Mouse (Mus musculus): ENCODE results near the gene Syne1. TPM values are rescaled to one million over a fixed set of nuclear protein-coding genes. Genes with fewer than 3 reads are reported as not detected.

Syne1 gene
- 27.0 and 27.1 TPM in 2 replicates for polyA plus RNA-seq (2014; fragmentation: Nextera tagmentation; extraction: Ambion mirVana)

GRCm38 (mm10) chr10:5551382-5551781 lies at the start of gene Syne1:
Gene Syne1 (minus strand): TSS chr10:5551482.
- peak within 1 kb of the TSS; percentile 46 to 58 for H3K4me3 ChIP-seq (ENCODE audit: control insufficient read depth in 1 of 2, insufficient read depth in 1 of 2, low read depth in 1 of 2, low read length in 2 of 2)
- H3K36me3 ChIP-seq (ENCODE audit: control insufficient read depth, insufficient read depth, low read length): no peaks in the 10 kb centered on the region
- peak within 1 kb of the TSS; percentile 95 for H3K4me2 ChIP-seq (ENCODE audit: low read length)
- no peak within 1 kb of the TSS for H3K27ac ChIP-seq (replicated peaks in 1 of 2; ENCODE audit: control insufficient read depth in 1 of 2, insufficient read depth in 1 of 2, low read depth in 2 of 2, low read length in 2 of 2)
- peaks cover 0 to 3% of the 10 kb centered on the region in 2 experiments; a peak in 2 of 4 replicates for H3K4me1 ChIP-seq (ENCODE audit: control insufficient read depth in 2 of 2, insufficient read depth in 2 of 2, low read length in 2 of 2)
- ATAC-seq (ENCODE audit: insufficient number of reproducible peaks, insufficient read depth, low FRiP score, low read depth): no peak
- WGBS: 73% methylated on average over 5 of the region's 5 CpGs
- H3K27me3 ChIP-seq (ENCODE audit: control insufficient read depth, insufficient read depth, low read length): no peaks in the 10 kb centered on the region
- H3K9me3 ChIP-seq (ENCODE audit: control insufficient read depth, low read length): no peaks in the 10 kb centered on the region
- H3K9ac ChIP-seq (ENCODE audit: low read length): peak within 1 kb of the TSS; percentile 69

GRCm38 (mm10) chr10:5600123-5600522 lies 48.8 kb upstream of the Syne1 start:
- Histone ChIP-seq H3K4me3 (ENCODE audit: control insufficient read depth in 1 of 2, insufficient read depth in 1 of 2, low read depth in 1 of 2, low read length in 2 of 2) (no peak overlapping the region), H3K9me3 (ENCODE audit: control insufficient read depth, low read length) (no peaks in the 10 kb centered on the region), H3K4me2 (ENCODE audit: low read length) (no peak overlapping the region), H3K27ac (replicated peaks in 1 of 2; ENCODE audit: control insufficient read depth in 1 of 2, insufficient read depth in 1 of 2, low read depth in 2 of 2, low read length in 2 of 2) (no peak overlapping the region), H3K9ac (ENCODE audit: low read length) (no peak overlapping the region), H3K4me1 (ENCODE audit: control insufficient read depth in 2 of 2, insufficient read depth in 2 of 2, low read length in 2 of 2) (no peaks in the 10 kb centered on the region), H3K27me3 (ENCODE audit: control insufficient read depth, insufficient read depth, low read length) (no peaks in the 10 kb centered on the region), H3K36me3 (ENCODE audit: control insufficient read depth, insufficient read depth, low read length) (no peaks in the 10 kb centered on the region)
- 21% methylated on average over 7 of the region's 7 CpGs for WGBS
- ATAC-seq (ENCODE audit: insufficient number of reproducible peaks, insufficient read depth, low FRiP score, low read depth): peak; percentile 31

- no peak overlapping the region for H3K4me3 ChIP-seq (ENCODE audit: control insufficient read depth in 1 of 2, insufficient read depth in 1 of 2, low read depth in 1 of 2, low read length in 2 of 2)
- no peaks in the 10 kb centered on the region for H3K36me3 ChIP-seq (ENCODE audit: control insufficient read depth, insufficient read depth, low read length)
- ATAC-seq (ENCODE audit: insufficient number of reproducible peaks, insufficient read depth, low FRiP score, low read depth): no peak
- H3K4me2 ChIP-seq (ENCODE audit: low read length): peak overlapping the region; percentile 5
- peaks cover 5 to 6% of the 10 kb centered on the region in 2 experiments; a peak in 3 of 4 replicates for H3K4me1 ChIP-seq (ENCODE audit: control insufficient read depth in 2 of 2, insufficient read depth in 2 of 2, low read length in 2 of 2)
- H3K27ac ChIP-seq (replicated peaks in 1 of 2; ENCODE audit: control insufficient read depth in 1 of 2, insufficient read depth in 1 of 2, low read depth in 2 of 2, low read length in 2 of 2): no peak overlapping the region
- 27% methylated on average over 6 of the region's 6 CpGs for WGBS
- no peak overlapping the region for H3K9ac ChIP-seq (ENCODE audit: low read length)
- H3K9me3 ChIP-seq (ENCODE audit: control insufficient read depth, low read length): no peaks in the 10 kb centered on the region
- H3K27me3 ChIP-seq (ENCODE audit: control insufficient read depth, insufficient read depth, low read length): no peaks in the 10 kb centered on the region
Measured at GRCm38 (mm10) chr10:5596559-5596958, 45.3 kb upstream of the Syne1 start.

- WGBS: 47% methylated on average over 5 of the region's 5 CpGs
- H3K27me3 ChIP-seq (ENCODE audit: control insufficient read depth, insufficient read depth, low read length): no peaks in the 10 kb centered on the region
- ATAC-seq (ENCODE audit: insufficient number of reproducible peaks, insufficient read depth, low FRiP score, low read depth): no peak
- H3K9ac ChIP-seq (ENCODE audit: low read length): peak overlapping the region; percentile 43; the same call in 1 of the 2 replicates
- H3K4me1 ChIP-seq (ENCODE audit: control insufficient read depth in 2 of 2, insufficient read depth in 2 of 2, low read length in 2 of 2): peaks cover 5 to 9% of the 10 kb centered on the region in 2 experiments; a peak in 3 of 4 replicates
- no peaks in the 10 kb centered on the region for H3K9me3 ChIP-seq (ENCODE audit: control insufficient read depth, low read length)
- H3K36me3 ChIP-seq (ENCODE audit: control insufficient read depth, insufficient read depth, low read length): no peaks in the 10 kb centered on the region
- H3K4me2 ChIP-seq (ENCODE audit: low read length): peak overlapping the region; percentile 43
- H3K4me3 ChIP-seq (ENCODE audit: control insufficient read depth in 1 of 2, insufficient read depth in 1 of 2, low read depth in 1 of 2, low read length in 2 of 2): peak overlapping the region; percentile 24 to 32
- no peak overlapping the region for H3K27ac ChIP-seq (replicated peaks in 1 of 2; ENCODE audit: control insufficient read depth in 1 of 2, insufficient read depth in 1 of 2, low read depth in 2 of 2, low read length in 2 of 2)
Measured at GRCm38 (mm10) chr10:5594457-5594856, 43.2 kb upstream of the Syne1 start.

GRCm38 (mm10) chr10:5593464-5593863 lies 42.2 kb upstream of the Syne1 start, which contains the start of gene Myct1:
Gene Myct1 (plus strand): TSS chr10:5593775.
- peak within 1 kb of the TSS; percentile 43 for H3K4me2 ChIP-seq (ENCODE audit: low read length)
- whole genome bisulfite sequencing: 11% methylated on average over 5 of the region's 5 CpGs
- no peaks in the 10 kb centered on the region for H3K27me3 ChIP-seq (ENCODE audit: control insufficient read depth, insufficient read depth, low read length)
- no peaks in the 10 kb centered on the region for H3K36me3 ChIP-seq (ENCODE audit: control insufficient read depth, insufficient read depth, low read length)
- peak within 1 kb of the TSS; percentile 48 for H3K9ac ChIP-seq (ENCODE audit: low read length)
- peak within 1 kb of the TSS; percentile 24 to 32 for H3K4me3 ChIP-seq (ENCODE audit: control insufficient read depth in 1 of 2, insufficient read depth in 1 of 2, low read depth in 1 of 2, low read length in 2 of 2)
- H3K9me3 ChIP-seq (ENCODE audit: control insufficient read depth, low read length): no peaks in the 10 kb centered on the region
- no peak for ATAC-seq (ENCODE audit: insufficient number of reproducible peaks, insufficient read depth, low FRiP score, low read depth)
- peak within 1 kb of the TSS; percentile 76 to 81 for H3K27ac ChIP-seq (replicated peaks in 1 of 2; ENCODE audit: control insufficient read depth in 1 of 2, insufficient read depth in 1 of 2, low read depth in 2 of 2, low read length in 2 of 2)
- H3K4me1 ChIP-seq (ENCODE audit: control insufficient read depth in 2 of 2, insufficient read depth in 2 of 2, low read length in 2 of 2): peaks cover 5 to 9% of the 10 kb centered on the region in 2 experiments; a peak in 3 of 4 replicates

GRCm38 (mm10) chr10:5591996-5592395 lies 40.7 kb upstream of the Syne1 start:
- no peak overlapping the region for H3K4me2 ChIP-seq (ENCODE audit: low read length)
- H3K27me3 ChIP-seq (ENCODE audit: control insufficient read depth, insufficient read depth, low read length): no peaks in the 10 kb centered on the region
- H3K27ac ChIP-seq (replicated peaks in 1 of 2; ENCODE audit: control insufficient read depth in 1 of 2, insufficient read depth in 1 of 2, low read depth in 2 of 2, low read length in 2 of 2): peak overlapping the region; percentile 79 to 81
- H3K4me3 ChIP-seq (ENCODE audit: control insufficient read depth in 1 of 2, insufficient read depth in 1 of 2, low read depth in 1 of 2, low read length in 2 of 2): no peak overlapping the region
- H3K4me1 ChIP-seq (ENCODE audit: control insufficient read depth in 2 of 2, insufficient read depth in 2 of 2, low read length in 2 of 2): peaks cover 5 to 9% of the 10 kb centered on the region in 2 experiments; a peak in 3 of 4 replicates
- 73% methylated on average over 4 of the region's 4 CpGs for WGBS
- ATAC-seq (ENCODE audit: insufficient number of reproducible peaks, insufficient read depth, low FRiP score, low read depth): peak; percentile 69; the same call in 1 of the 2 replicates
- no peak overlapping the region for H3K9ac ChIP-seq (ENCODE audit: low read length)
- no peaks in the 10 kb centered on the region for H3K9me3 ChIP-seq (ENCODE audit: control insufficient read depth, low read length)
- H3K36me3 ChIP-seq (ENCODE audit: control insufficient read depth, insufficient read depth, low read length): no peaks in the 10 kb centered on the region

- no peak for ATAC-seq (ENCODE audit: insufficient number of reproducible peaks, insufficient read depth, low FRiP score, low read depth)
- Histone ChIP-seq H3K27me3 (ENCODE audit: control insufficient read depth, insufficient read depth, low read length) (no peaks in the 10 kb centered on the region), H3K27ac (replicated peaks in 1 of 2; ENCODE audit: control insufficient read depth in 1 of 2, insufficient read depth in 1 of 2, low read depth in 2 of 2, low read length in 2 of 2) (peak overlapping the region; percentile 61 to 81; a peak in 3 of 4 replicates), H3K36me3 (ENCODE audit: control insufficient read depth, insufficient read depth, low read length) (no peaks in the 10 kb centered on the region), H3K9ac (ENCODE audit: low read length) (no peak overlapping the region), H3K4me1 (ENCODE audit: control insufficient read depth in 2 of 2, insufficient read depth in 2 of 2, low read length in 2 of 2) (peaks cover 5 to 9% of the 10 kb centered on the region in 2 experiments; a peak in 3 of 4 replicates), H3K4me2 (ENCODE audit: low read length) (no peak overlapping the region), H3K9me3 (ENCODE audit: control insufficient read depth, low read length) (no peaks in the 10 kb centered on the region), H3K4me3 (ENCODE audit: control insufficient read depth in 1 of 2, insufficient read depth in 1 of 2, low read depth in 1 of 2, low read length in 2 of 2) (no peak overlapping the region)
- WGBS: 82% methylated on average over 2 of the region's 2 CpGs
Measured at GRCm38 (mm10) chr10:5591061-5591460, 39.8 kb upstream of the Syne1 start.

- no peaks in the 10 kb centered on the region for H3K27me3 ChIP-seq (ENCODE audit: control insufficient read depth, insufficient read depth, low read length)
- no peak overlapping the region for H3K4me3 ChIP-seq (ENCODE audit: control insufficient read depth in 1 of 2, insufficient read depth in 1 of 2, low read depth in 1 of 2, low read length in 2 of 2)
- 50% methylated on average over 2 of the region's 2 CpGs for WGBS
- no peak overlapping the region for H3K27ac ChIP-seq (replicated peaks in 1 of 2; ENCODE audit: control insufficient read depth in 1 of 2, insufficient read depth in 1 of 2, low read depth in 2 of 2, low read length in 2 of 2)
- H3K9me3 ChIP-seq (ENCODE audit: control insufficient read depth, low read length): 0 out of 2 replicates have a peak, but pooled peaks cover 3% of the 10 kb centered on the region
- no peak overlapping the region for H3K9ac ChIP-seq (ENCODE audit: low read length)
- no peak overlapping the region for H3K4me2 ChIP-seq (ENCODE audit: low read length)
- no peaks in the 10 kb centered on the region for H3K4me1 ChIP-seq (ENCODE audit: control insufficient read depth in 2 of 2, insufficient read depth in 2 of 2, low read length in 2 of 2)
- H3K36me3 ChIP-seq (ENCODE audit: control insufficient read depth, insufficient read depth, low read length): no peaks in the 10 kb centered on the region
- no peak for ATAC-seq (ENCODE audit: insufficient number of reproducible peaks, insufficient read depth, low FRiP score, low read depth)
Measured at GRCm38 (mm10) chr10:5573328-5573727, 22.0 kb upstream of the Syne1 start.

Data from heart, embryonic 14.5 days (tissue).